Mouse (Mus musculus): ENCODE data around the gene Aknad1. TPM values are rescaled to one million over a fixed set of nuclear protein-coding genes. Genes with fewer than 3 reads are reported as not detected.

Aknad1 gene
- polyA plus RNA-seq, 1 experiment from 2014 or later: 0.13 TPM

DNA sequence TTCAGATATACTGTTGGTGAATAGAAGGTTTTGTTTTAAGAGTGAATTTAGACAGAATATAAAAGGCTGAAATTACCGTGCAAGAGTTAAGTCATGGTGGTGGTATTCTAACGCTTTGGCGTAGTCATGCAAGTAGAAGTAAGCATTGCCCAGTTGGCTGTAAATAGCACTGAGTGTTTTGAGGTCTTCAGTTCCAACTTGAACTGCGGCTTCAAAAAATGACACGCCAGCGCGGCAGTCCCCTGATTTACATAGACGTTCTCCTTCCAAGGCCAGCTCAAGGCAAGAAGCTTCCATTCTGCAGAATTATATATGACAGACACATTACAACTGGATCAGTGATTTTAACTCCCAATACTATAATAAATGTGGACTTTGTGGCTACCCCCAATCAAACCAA, 36.7 kb upstream of the Aknad1 start:
- no peak overlapping the region for H3K4me3 ChIP-seq (ENCODE audit: low read depth, low read length)
- H3K4me1 ChIP-seq (ENCODE audit: insufficient read depth): no peaks in the 10 kb centered on the region
- 96% methylated on average over 8 of the region's 8 CpGs for WGBS (ENCODE audit: insufficient replicate concordance)
- no peaks in the 10 kb centered on the region for H3K9me3 ChIP-seq (ENCODE audit: low read length)
- H3K36me3 ChIP-seq (replicated peaks; ENCODE audit: insufficient read depth, low read length): peaks cover 34% of the 10 kb centered on the region
- no peaks in the 10 kb centered on the region for H3K27me3 ChIP-seq (ENCODE audit: insufficient read depth, low read length)
- no peak overlapping the region for H3K9ac ChIP-seq (replicated peaks)
- ATAC-seq (no peak), DNase-seq (no peak)
- H3K27ac ChIP-seq (ENCODE audit: low read depth): no peak overlapping the region
- H3K4me2 ChIP-seq (ENCODE audit: low read depth, low read length): no peak overlapping the region
- no peak for TF ChIP-seq CTCF (IDR thresholded peaks at IDR 0.05; ENCODE audit: low read depth)
- TF ChIP-seq EP300 (IDR thresholded peaks at IDR 0.05; ENCODE audit: low read depth): no peak

DNA sequence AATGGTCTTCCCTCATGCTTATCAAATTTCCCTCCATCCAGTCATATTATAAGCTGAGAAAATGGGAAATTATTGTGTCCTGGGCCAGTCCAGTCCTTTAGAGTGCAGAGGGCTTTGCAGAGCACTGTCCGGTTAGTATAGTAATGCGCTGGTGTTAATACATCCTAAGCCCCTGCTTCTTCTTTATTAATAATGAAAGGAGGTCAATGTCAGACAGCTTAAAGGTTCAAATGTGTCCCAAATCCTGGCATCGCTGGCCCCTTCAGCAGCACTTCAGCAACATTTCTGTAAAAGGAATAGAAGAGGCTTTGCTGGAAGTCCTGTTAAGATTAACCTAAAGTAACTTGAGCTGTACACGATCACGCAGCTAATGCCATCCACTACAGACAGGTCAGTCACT, 28.2 kb upstream of the Aknad1 start:
- H3K4me1 ChIP-seq (ENCODE audit: insufficient read depth): peaks cover 8% of the 10 kb centered on the region
- 96% methylated on average over 5 of the region's 5 CpGs for WGBS (ENCODE audit: insufficient replicate concordance)
- no peak overlapping the region for H3K4me3 ChIP-seq (ENCODE audit: low read depth, low read length)

DNA sequence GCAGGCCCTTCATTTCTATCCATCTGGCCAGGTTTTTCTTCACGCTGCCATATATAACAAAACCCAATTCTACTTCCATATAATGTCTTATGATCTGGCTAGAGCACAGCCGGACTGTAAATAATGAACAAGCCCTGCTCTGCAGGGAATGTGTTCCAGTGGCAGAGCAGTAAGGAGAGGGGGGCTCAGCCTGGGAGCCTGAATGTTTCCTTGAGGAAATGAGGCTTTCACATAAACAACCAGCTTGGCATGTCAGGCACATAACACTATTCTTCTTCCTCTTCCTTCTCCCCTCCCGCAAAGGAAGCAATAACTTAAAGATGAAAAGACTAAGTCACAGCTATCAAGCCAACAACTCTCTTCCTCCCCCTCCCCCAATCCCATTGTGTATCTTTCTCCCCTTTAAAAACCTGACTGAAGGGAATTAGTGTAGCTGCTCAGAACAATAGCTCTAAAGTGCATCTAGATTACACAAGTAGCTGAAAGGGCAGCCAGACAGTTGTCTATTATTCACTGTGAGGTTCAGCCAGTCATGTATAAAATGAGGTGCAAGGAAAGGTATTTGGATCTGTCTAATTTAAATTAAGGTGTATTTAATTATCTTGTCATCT, 26.3 kb upstream of the Aknad1 start:
- H3K27ac ChIP-seq (ENCODE audit: low read depth): 0 out of 2 replicates have a peak overlapping the region, but pooled peaks have one; percentile 86
- H3K4me1 ChIP-seq (ENCODE audit: insufficient read depth): peaks cover 17% of the 10 kb centered on the region
- no peaks in the 10 kb centered on the region for H3K27me3 ChIP-seq (ENCODE audit: insufficient read depth, low read length)
- DNase-seq (no peak), ATAC-seq (no peak)
- H3K4me3 ChIP-seq (ENCODE audit: low read depth, low read length): no peak overlapping the region
- TF ChIP-seq CTCF (IDR thresholded peaks at IDR 0.05; ENCODE audit: low read depth) (no peak), EP300 (IDR thresholded peaks at IDR 0.05; ENCODE audit: low read depth) (no peak)
- 38% methylated on average over 3 of the region's 3 CpGs for WGBS (ENCODE audit: insufficient replicate concordance)
- peak overlapping the region; percentile 4; the same call in 1 of the 2 replicates for H3K4me2 ChIP-seq (ENCODE audit: low read depth, low read length)
- no peaks in the 10 kb centered on the region for H3K36me3 ChIP-seq (replicated peaks; ENCODE audit: insufficient read depth, low read length)
- no peaks in the 10 kb centered on the region for H3K9me3 ChIP-seq (ENCODE audit: low read length)
- no peak overlapping the region for H3K9ac ChIP-seq (replicated peaks)

More for the DNA sequence above, 28.2 kb upstream of the Aknad1 start:
- Histone ChIP-seq H3K9me3 (ENCODE audit: low read length) (no peaks in the 10 kb centered on the region), H3K27ac (ENCODE audit: low read depth) (no peak overlapping the region), H3K27me3 (ENCODE audit: insufficient read depth, low read length) (no peaks in the 10 kb centered on the region), H3K4me2 (ENCODE audit: low read depth, low read length) (no peak overlapping the region), H3K9ac (replicated peaks) (no peak overlapping the region), H3K36me3 (replicated peaks; ENCODE audit: insufficient read depth, low read length) (0 out of 2 replicates have a peak, but pooled peaks cover 2% of the 10 kb centered on the region)
- TF ChIP-seq EP300 (IDR thresholded peaks at IDR 0.05; ENCODE audit: low read depth): no peak
- TF ChIP-seq CTCF (IDR thresholded peaks at IDR 0.05; ENCODE audit: low read depth): no peak
- DNase-seq (no peak), ATAC-seq (no peak)

DNA sequence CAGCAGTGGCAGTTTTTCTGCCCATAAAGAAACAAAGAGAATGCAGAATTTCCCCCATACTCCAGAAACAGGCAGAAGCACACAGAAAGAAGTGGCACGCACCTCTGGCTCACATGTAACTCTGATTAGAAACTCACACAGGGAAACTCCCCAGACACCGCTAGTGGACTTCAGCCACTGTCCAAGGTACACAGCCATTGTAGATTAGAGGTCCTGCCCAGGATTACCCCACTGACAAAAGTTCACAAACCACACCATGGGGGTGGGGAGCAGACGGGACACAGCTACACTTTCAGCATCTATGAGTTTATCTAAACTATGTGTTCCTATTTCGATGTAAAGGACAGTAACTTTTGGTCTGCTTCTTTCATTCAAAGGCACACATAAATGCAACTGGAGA, 24.6 kb upstream of the Aknad1 start:
- Histone ChIP-seq H3K4me3 (ENCODE audit: low read depth, low read length) (no peak overlapping the region), H3K4me1 (ENCODE audit: insufficient read depth) (peaks cover 24% of the 10 kb centered on the region), H3K9me3 (ENCODE audit: low read length) (no peaks in the 10 kb centered on the region), H3K9ac (replicated peaks) (no peak overlapping the region), H3K27ac (ENCODE audit: low read depth) (peak overlapping the region; percentile 86), H3K36me3 (replicated peaks; ENCODE audit: insufficient read depth, low read length) (no peaks in the 10 kb centered on the region), H3K27me3 (ENCODE audit: insufficient read depth, low read length) (no peaks in the 10 kb centered on the region), H3K4me2 (ENCODE audit: low read depth, low read length) (peak overlapping the region; percentile 46; the same call in 1 of the 2 replicates)
- TF ChIP-seq EP300 (IDR thresholded peaks at IDR 0.05; ENCODE audit: low read depth) (peak; percentile 63; the same call in 1 of the 2 replicates), CTCF (IDR thresholded peaks at IDR 0.05; ENCODE audit: low read depth) (no peak)
- WGBS (ENCODE audit: insufficient replicate concordance): 56% methylated on average over 4 of the region's 4 CpGs
- ATAC-seq (peak; percentile 95), DNase-seq (peak; percentile 75)

DNA sequence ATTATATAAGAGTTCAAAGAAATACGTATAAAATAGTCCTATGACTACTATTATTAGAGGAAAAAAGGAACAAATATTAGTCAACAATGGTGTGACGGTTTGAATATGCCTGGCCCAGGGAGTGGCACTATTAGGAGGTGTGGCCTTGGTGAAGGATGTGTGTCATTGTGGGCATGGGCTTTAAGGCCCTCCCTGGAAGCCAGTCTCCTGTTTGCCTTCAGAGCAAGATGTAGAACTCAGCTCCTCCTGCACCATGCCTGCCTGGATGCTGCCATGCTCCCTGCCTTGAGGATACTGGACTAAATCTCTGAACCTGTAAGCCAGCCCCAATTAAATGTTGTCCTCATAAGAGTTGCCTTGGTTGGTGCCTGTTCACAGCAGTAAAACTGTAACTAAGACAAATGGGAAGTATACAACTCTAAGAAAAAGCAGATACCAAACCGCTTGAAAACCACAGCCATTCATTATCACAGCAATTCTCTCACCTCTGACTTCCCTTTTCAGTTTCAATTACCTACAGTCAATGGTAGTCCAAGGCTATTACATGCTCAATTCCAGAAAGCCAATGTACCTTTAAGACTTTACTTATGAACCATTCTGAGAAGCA, 21.5 kb upstream of the Aknad1 start:
- 45% methylated on average over 3 of the region's 3 CpGs for WGBS (ENCODE audit: insufficient replicate concordance)
- DNase-seq: no peak
- TF ChIP-seq EP300 (IDR thresholded peaks at IDR 0.05; ENCODE audit: low read depth) (no peak), CTCF (IDR thresholded peaks at IDR 0.05; ENCODE audit: low read depth) (no peak)
- no peak overlapping the region for H3K9ac ChIP-seq (replicated peaks)
- no peak for ATAC-seq
- H3K9me3 ChIP-seq (ENCODE audit: low read length): no peaks in the 10 kb centered on the region
- no peak overlapping the region for H3K4me2 ChIP-seq (ENCODE audit: low read depth, low read length)
- no peaks in the 10 kb centered on the region for H3K36me3 ChIP-seq (replicated peaks; ENCODE audit: insufficient read depth, low read length)
- H3K4me3 ChIP-seq (ENCODE audit: low read depth, low read length): no peak overlapping the region
- H3K27me3 ChIP-seq (ENCODE audit: insufficient read depth, low read length): no peaks in the 10 kb centered on the region
- peak overlapping the region; percentile 34; the same call in 1 of the 2 replicates for H3K27ac ChIP-seq (ENCODE audit: low read depth)
- peaks cover 32% of the 10 kb centered on the region for H3K4me1 ChIP-seq (ENCODE audit: insufficient read depth)

DNA sequence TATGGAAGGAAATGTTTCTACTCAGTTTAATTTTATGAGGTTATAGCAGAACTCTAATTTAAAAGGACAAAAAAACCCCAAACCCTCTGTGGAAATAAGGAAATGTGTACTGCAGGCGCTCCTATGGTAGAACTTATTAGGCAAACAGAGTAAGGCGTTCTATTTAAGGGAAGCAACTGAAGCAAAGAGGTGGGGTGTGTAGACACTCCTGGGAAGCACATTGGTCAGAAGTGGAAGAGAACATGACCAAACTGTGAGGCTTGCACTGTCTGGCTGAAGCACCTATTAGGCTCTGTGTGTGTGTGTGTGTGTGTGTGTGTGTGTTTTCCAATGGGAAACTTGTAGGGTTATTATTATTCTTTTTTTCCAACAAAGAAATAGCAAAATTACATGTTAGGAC, 20.1 kb upstream of the Aknad1 start:
- ATAC-seq: no peak
- peak overlapping the region; percentile 11; the same call in 1 of the 2 replicates for H3K4me2 ChIP-seq (ENCODE audit: low read depth, low read length)
- DNase-seq: no peak
- WGBS (ENCODE audit: insufficient replicate concordance): 64% methylated on average over 2 of the region's 2 CpGs
- no peak overlapping the region for H3K9ac ChIP-seq (replicated peaks)
- no peaks in the 10 kb centered on the region for H3K36me3 ChIP-seq (replicated peaks; ENCODE audit: insufficient read depth, low read length)
- peaks cover 31% of the 10 kb centered on the region for H3K4me1 ChIP-seq (ENCODE audit: insufficient read depth)
- no peaks in the 10 kb centered on the region for H3K27me3 ChIP-seq (ENCODE audit: insufficient read depth, low read length)
- H3K4me3 ChIP-seq (ENCODE audit: low read depth, low read length): no peak overlapping the region
- H3K9me3 ChIP-seq (ENCODE audit: low read length): no peaks in the 10 kb centered on the region
- no peak for TF ChIP-seq CTCF (IDR thresholded peaks at IDR 0.05; ENCODE audit: low read depth)
- TF ChIP-seq EP300 (IDR thresholded peaks at IDR 0.05; ENCODE audit: low read depth): no peak
- H3K27ac ChIP-seq (ENCODE audit: low read depth): no peak overlapping the region

Measured in liver, postnatal 0 days (tissue).